Mouse (Mus musculus) neural tube, embryonic 13.5 days (tissue): Measurements from ENCODE around the gene Ror1. TPM values are rescaled to one million over a fixed set of nuclear protein-coding genes. Genes with fewer than 3 reads are reported as not detected.
A peak's percentile ranks its signal among the peaks of the same experiment; 100 is the strongest.

Source experiments
- ATAC-seq: fragments of 200-750 bp; cut with Nextera tagmentation; 2 replicates; pipeline ENCODE4 v1.8.0; 2017; ENCODE audit warnings: low read depth, mild to moderate bottlenecking, moderate TSS enrichment, moderate library complexity
- H3K27ac ChIP-seq: fragments of 300-500 bp; sonication (generic); replicated peaks from 2 replicates; pipeline ENCODE4 v1.5.1; 2015; ENCODE audit warnings: moderate library complexity, mild to moderate bottlenecking, inconsistent platforms
- H3K27me3 ChIP-seq: fragments of 300-500 bp; sonication (generic); 2 replicates; pipeline ENCODE4 v1.6.1; 2015; ENCODE audit warnings: mild to moderate bottlenecking, inconsistent platforms
- H3K36me3 ChIP-seq: fragments of 300-500 bp; sonication (generic); 2 replicates; pipeline ENCODE4 v1.6.1; 2015; ENCODE audit warnings: mild to moderate bottlenecking, inconsistent platforms
- H3K4me1 ChIP-seq: fragments of 300-500 bp; sonication (generic); replicated peaks from 2 replicates; pipeline ENCODE4 v1.6.1; 2015; ENCODE audit warnings: inconsistent platforms
- H3K4me2 ChIP-seq: fragments of 300-500 bp; sonication (generic); 2 replicates; pipeline ENCODE4 v1.6.1; 2015; ENCODE audit warnings: inconsistent platforms, mild to moderate bottlenecking, moderate library complexity
- H3K4me3 ChIP-seq: fragments of 300-500 bp; sonication (generic); 2 replicates; pipeline ENCODE4 v1.5.1; 2015; ENCODE audit warnings: mild to moderate bottlenecking, inconsistent platforms
- H3K9ac ChIP-seq: fragments of 300-500 bp; sonication (generic); 2 replicates; pipeline ENCODE4 v1.6.1; 2015; ENCODE audit warnings: moderate library complexity, mild to moderate bottlenecking, inconsistent platforms
- H3K9me3 ChIP-seq: fragments of 300-500 bp; sonication (generic); 2 replicates; pipeline ENCODE4 v1.6.1; 2016; ENCODE audit warnings: inconsistent platforms
- WGBS: fragments of 180-500 bp; shearing (Covaris S2); methylation state at CpG from one replicate; pipeline ENCODE4 v1.1.7; 2015; 5-methylcytosine and 5-hydroxymethylcytosine counted together
- polyA plus RNA-seq: library from polyadenylated mRNA; unstranded; fragments of >200 nt; fragmentation: Nextera tagmentation; extraction: Ambion mirVana; gene quantifications from 2 replicates; pipeline ENCODE4 v1.2.1, GENCODE M21; 2015

Ror1 gene
- polyA plus RNA-seq, 1 experiment from 2014 or later: 1.8 TPM

- no peaks in the 10 kb centered on the region for H3K36me3 ChIP-seq
- no peaks in the 10 kb centered on the region for H3K27me3 ChIP-seq
- no peak overlapping the region for H3K4me2 ChIP-seq
- no peak overlapping the region for H3K27ac ChIP-seq
- no peak for ATAC-seq
- H3K4me1 ChIP-seq: no peaks in the 10 kb centered on the region
- WGBS: 70% methylated on average over 5 of the region's 5 CpGs
- H3K9me3 ChIP-seq: no peaks in the 10 kb centered on the region
- H3K9ac ChIP-seq: no peak overlapping the region
- no peak overlapping the region for H3K4me3 ChIP-seq
Measured at GRCm38 (mm10) chr4:100300171-100300570, 204.6 kb downstream of the Ror1 start.

- 81% methylated on average over 1 of the region's 1 CpGs for WGBS
- no peak overlapping the region for H3K4me2 ChIP-seq
- ATAC-seq: no peak
Measured at GRCm38 (mm10) chr4:100301423-100301822, 205.8 kb downstream of the Ror1 start.

GRCm38 (mm10) chr4:100307365-100307764 lies 211.8 kb downstream of the Ror1 start:
- Histone ChIP-seq H3K4me3 (no peak overlapping the region), H3K27me3 (no peaks in the 10 kb centered on the region), H3K27ac (no peak overlapping the region), H3K9ac (no peak overlapping the region), H3K9me3 (no peaks in the 10 kb centered on the region), H3K36me3 (no peaks in the 10 kb centered on the region), H3K4me2 (no peak overlapping the region), H3K4me1 (no peaks in the 10 kb centered on the region)
- WGBS: 81% methylated on average over 4 of the region's 4 CpGs
- no peak for ATAC-seq

More at GRCm38 (mm10) chr4:100301423-100301822, 205.8 kb downstream of the Ror1 start:
- Histone ChIP-seq H3K9me3 (no peaks in the 10 kb centered on the region), H3K36me3 (no peaks in the 10 kb centered on the region), H3K27me3 (no peaks in the 10 kb centered on the region), H3K4me3 (no peak overlapping the region), H3K27ac (no peak overlapping the region), H3K9ac (no peak overlapping the region), H3K4me1 (no peaks in the 10 kb centered on the region)

GRCm38 (mm10) chr4:100311775-100312537 lies 216.4 kb downstream of the Ror1 start:
- Histone ChIP-seq H3K27ac (no peak overlapping the region), H3K4me1 (0 out of 2 replicates have a peak, but pooled peaks cover 5% of the 10 kb centered on the region), H3K9me3 (no peaks in the 10 kb centered on the region), H3K27me3 (no peaks in the 10 kb centered on the region), H3K9ac (no peak overlapping the region), H3K4me2 (no peak overlapping the region), H3K36me3 (no peaks in the 10 kb centered on the region), H3K4me3 (no peak overlapping the region)
- no peak for ATAC-seq
- 84% methylated on average over 10 of the region's 10 CpGs for WGBS

- Histone ChIP-seq H3K4me2 (no peak overlapping the region), H3K9me3 (no peaks in the 10 kb centered on the region), H3K27ac (no peak overlapping the region), H3K4me1 (0 out of 2 replicates have a peak, but pooled peaks cover 5% of the 10 kb centered on the region), H3K27me3 (no peaks in the 10 kb centered on the region), H3K4me3 (no peak overlapping the region), H3K36me3 (no peaks in the 10 kb centered on the region), H3K9ac (no peak overlapping the region)
- no peak for ATAC-seq
- 37% methylated on average over 1 of the region's 1 CpGs for WGBS
Measured at GRCm38 (mm10) chr4:100315066-100315465, 219.5 kb downstream of the Ror1 start.

GRCm38 (mm10) chr4:100321758-100322157 lies 226.2 kb downstream of the Ror1 start:
- ATAC-seq: no peak
- 57% methylated on average over 6 of the region's 6 CpGs for WGBS
- H3K27me3 ChIP-seq: no peaks in the 10 kb centered on the region
- H3K4me3 ChIP-seq: no peak overlapping the region
- 0 out of 2 replicates have a peak overlapping the region, but pooled peaks have one; percentile 3 for H3K9ac ChIP-seq
- no peaks in the 10 kb centered on the region for H3K9me3 ChIP-seq
- H3K36me3 ChIP-seq: no peaks in the 10 kb centered on the region
- no peak overlapping the region for H3K4me2 ChIP-seq
- H3K4me1 ChIP-seq: no peaks in the 10 kb centered on the region
- H3K27ac ChIP-seq: no peak overlapping the region

- no peak overlapping the region for H3K4me2 ChIP-seq
- WGBS: 85% methylated on average over 14 of the region's 14 CpGs
Measured at GRCm38 (mm10) chr4:100324719-100325515, 229.3 kb downstream of the Ror1 start.

GRCm38 (mm10) chr4:100328361-100328970 lies 232.9 kb downstream of the Ror1 start:
- WGBS: 52% methylated on average over 4 of the region's 4 CpGs
- H3K4me2 ChIP-seq: no peak overlapping the region
- H3K27me3 ChIP-seq: no peaks in the 10 kb centered on the region
- no peaks in the 10 kb centered on the region for H3K9me3 ChIP-seq
- H3K4me3 ChIP-seq: no peak overlapping the region
- H3K4me1 ChIP-seq: no peaks in the 10 kb centered on the region
- H3K36me3 ChIP-seq: no peaks in the 10 kb centered on the region
- ATAC-seq: no peak
- H3K27ac ChIP-seq: no peak overlapping the region
- no peak overlapping the region for H3K9ac ChIP-seq

More at GRCm38 (mm10) chr4:100324719-100325515, 229.3 kb downstream of the Ror1 start:
- H3K4me3 ChIP-seq: no peak overlapping the region
- H3K9me3 ChIP-seq: no peaks in the 10 kb centered on the region
- no peaks in the 10 kb centered on the region for H3K36me3 ChIP-seq
- no peak overlapping the region for H3K9ac ChIP-seq
- no peak for ATAC-seq
- no peaks in the 10 kb centered on the region for H3K4me1 ChIP-seq
- no peak overlapping the region for H3K27ac ChIP-seq
- H3K27me3 ChIP-seq: no peaks in the 10 kb centered on the region

GRCm38 (mm10) chr4:100335168-100335567 lies 239.6 kb downstream of the Ror1 start:
- Histone ChIP-seq H3K27me3 (no peaks in the 10 kb centered on the region), H3K4me2 (no peak overlapping the region), H3K9ac (no peak overlapping the region), H3K9me3 (no peaks in the 10 kb centered on the region), H3K4me3 (no peak overlapping the region), H3K27ac (no peak overlapping the region), H3K4me1 (no peaks in the 10 kb centered on the region), H3K36me3 (no peaks in the 10 kb centered on the region)
- 69% methylated on average over 2 of the region's 2 CpGs for WGBS
- ATAC-seq: no peak

- Histone ChIP-seq H3K4me1 (no peaks in the 10 kb centered on the region), H3K27ac (no peak overlapping the region), H3K9me3 (no peaks in the 10 kb centered on the region), H3K9ac (no peak overlapping the region), H3K4me3 (no peak overlapping the region), H3K36me3 (no peaks in the 10 kb centered on the region), H3K27me3 (no peaks in the 10 kb centered on the region), H3K4me2 (no peak overlapping the region)
- WGBS: 89% methylated on average over 3 of the region's 3 CpGs
- ATAC-seq: no peak
Measured at GRCm38 (mm10) chr4:100347791-100348190, 252.2 kb downstream of the Ror1 start.

GRCm38 (mm10) chr4:100350106-100350795 lies 254.7 kb downstream of the Ror1 start:
- Histone ChIP-seq H3K9me3 (no peaks in the 10 kb centered on the region), H3K4me1 (peaks cover 1% of the 10 kb centered on the region; the same call in 1 of the 2 replicates), H3K4me2 (no peak overlapping the region), H3K36me3 (no peaks in the 10 kb centered on the region), H3K9ac (no peak overlapping the region), H3K27me3 (no peaks in the 10 kb centered on the region), H3K27ac (no peak overlapping the region), H3K4me3 (no peak overlapping the region)
- WGBS: 89% methylated on average over 7 of the region's 7 CpGs
- ATAC-seq: no peak
